Comparison of ENCODE assay signal across 11 mouse cellular contexts in genomic region chr12:80863370-80863769, GRCm38 (mm10).
A peak's percentile ranks its signal among the peaks of the same experiment; 100 is the strongest.
DNase-seq lines count a peak whose midpoint lies in the region; ATAC-seq lines count a peak whose summit lies in the region.
"Had no signal": no experiment of that assay in that cellular context is flagged by ENCODE, and none has a peak within 500 bp of the region (broad histone marks: within the 10 kb centered on the region; RNA-seq: fewer than 3 reads in every experiment).

No protein-coding gene starts in this region.

- no peak for ATAC-seq in hindbrain, embryonic 13.5 days (ENCODE audit: low FRiP score)
- ATAC-seq in hindbrain, embryonic 16.5 days: no peak
- no peak for ATAC-seq in liver, embryonic 12.5 days
- ATAC-seq: forebrain, embryonic 16.5 days had no signal

- peaks cover 21% of the 10 kb centered on the region for H3K4me1 ChIP-seq in hindbrain, embryonic 13.5 days (replicated peaks)
- H3K4me1 ChIP-seq in hindbrain, embryonic 16.5 days (ENCODE audit: control insufficient read depth, insufficient read depth, low read depth, low read length): peaks cover 8% of the 10 kb centered on the region
- H3K4me1 ChIP-seq in liver, embryonic 12.5 days: peaks cover 34% of the 10 kb centered on the region

- WGBS in hindbrain, embryonic 13.5 days: 70% methylated on average over 2 of the region's 2 CpGs
- 66% methylated on average over 2 of the region's 2 CpGs for WGBS in hindbrain, embryonic 16.5 days
- WGBS in liver, embryonic 12.5 days (ENCODE audit: insufficient replicate concordance): 62% methylated on average over 2 of the region's 2 CpGs

- H3K36me3 ChIP-seq in hindbrain, embryonic 13.5 days: no peaks in the 10 kb centered on the region
- H3K36me3 ChIP-seq in hindbrain, embryonic 16.5 days (ENCODE audit: control insufficient read depth, insufficient read depth, low read length): no peaks in the 10 kb centered on the region
- peaks cover 20% of the 10 kb centered on the region for H3K36me3 ChIP-seq in liver, embryonic 12.5 days

- no peak overlapping the region for H3K9ac ChIP-seq in hindbrain, embryonic 13.5 days
- H3K9ac ChIP-seq in hindbrain, embryonic 16.5 days (ENCODE audit: low read depth, low read length): no peak overlapping the region
- H3K9ac ChIP-seq in liver, embryonic 12.5 days: no peak overlapping the region
- H3K9ac ChIP-seq: liver, embryonic 13.5 days had no signal

- 0 out of 2 replicates have a peak overlapping the region, but pooled peaks have one; percentile 31 for H3K27ac ChIP-seq in hindbrain, embryonic 13.5 days
- no peak overlapping the region for H3K27ac ChIP-seq in hindbrain, embryonic 16.5 days (ENCODE audit: low read depth, low read length)
- H3K27ac ChIP-seq in liver, embryonic 12.5 days: no peak overlapping the region
- H3K27ac ChIP-seq: liver, embryonic 13.5 days had no signal

- H3K4me2 ChIP-seq in hindbrain, embryonic 13.5 days: no peak overlapping the region
- H3K4me2 ChIP-seq in hindbrain, embryonic 16.5 days (ENCODE audit: low read length): no peak overlapping the region
- H3K4me2 ChIP-seq in liver, embryonic 12.5 days: no peak overlapping the region
- H3K4me2 ChIP-seq: liver, embryonic 13.5 days had no signal

- peak; percentile 48 for DNase-seq in Muller cell, postnatal 12 days (ENCODE audit: inconsistent ontology term)
- DNase-seq in R1 (ENCODE audit: low read depth, low spot score): peak; percentile 46
- peak; percentile 26 to 42 for DNase-seq in kidney, postnatal 4 days
- no peak for DNase-seq in right cerebral cortex, adult 18-20 months
- DNase-seq: layer of hippocampus, postnatal 36 days; liver, embryonic 13.5 days; thymus, postnatal 14 days had no signal

- no peaks in the 10 kb centered on the region for H3K27me3 ChIP-seq in hindbrain, embryonic 13.5 days
- no peaks in the 10 kb centered on the region for H3K27me3 ChIP-seq in hindbrain, embryonic 16.5 days (replicated peaks; ENCODE audit: control insufficient read depth, insufficient read depth, low read length)
- no peaks in the 10 kb centered on the region for H3K27me3 ChIP-seq in liver, embryonic 12.5 days (replicated peaks)
- H3K27me3 ChIP-seq: liver, embryonic 13.5 days had no signal

- H3K9me3 ChIP-seq in hindbrain, embryonic 13.5 days: no peaks in the 10 kb centered on the region
- no peaks in the 10 kb centered on the region for H3K9me3 ChIP-seq in hindbrain, embryonic 16.5 days (ENCODE audit: control insufficient read depth, low read length)
- H3K9me3 ChIP-seq in liver, embryonic 12.5 days (replicated peaks): no peaks in the 10 kb centered on the region
- H3K9me3 ChIP-seq: liver, embryonic 13.5 days had no signal

- H3K4me3 ChIP-seq in hindbrain, embryonic 13.5 days: no peak overlapping the region
- no peak overlapping the region for H3K4me3 ChIP-seq in hindbrain, embryonic 16.5 days (ENCODE audit: low read length)
- H3K4me3 ChIP-seq in liver, embryonic 12.5 days: no peak overlapping the region
- H3K4me3 ChIP-seq: liver, embryonic 13.5 days had no signal
